ENCODE assay signal across 12 mouse cellular contexts in genomic region chr1:25166036-25166796, GRCm38 (mm10).
DNase-seq lines count a peak whose midpoint lies in the region; ATAC-seq and TF ChIP-seq lines count a peak whose summit lies in the region.
"Had no signal": no experiment of that assay in that cellular context is flagged by ENCODE, and none has a peak within 500 bp of the region (broad histone marks: within the 10 kb centered on the region; RNA-seq: fewer than 3 reads in every experiment).

No protein-coding gene starts in this region.

- WGBS in forebrain, embryonic 15.5 days, result 43% methylated on average over 11 of the region's 11 CpGs
- 78% methylated on average over 11 of the region's 11 CpGs for WGBS in forebrain, embryonic 11.5 days
- 22% methylated on average over 11 of the region's 11 CpGs for WGBS in forebrain, postnatal 0 days
- WGBS in limb, embryonic 15.5 days, result 41% methylated on average over 11 of the region's 11 CpGs
- 81% methylated on average over 11 of the region's 11 CpGs for WGBS in kidney, embryonic 16.5 days

- DNase-seq in forebrain, embryonic 11.5 days (ENCODE audit: low spot score), result no peak
- DNase-seq in brain, embryonic 18.5 days (ENCODE audit: low read depth, low spot score), result peak; percentile 69
- DNase-seq in forebrain, postnatal 0 days, result peak; percentile 82
- no peak for DNase-seq in kidney, postnatal 10 days
- DNase-seq in urinary bladder, adult 2 months (ENCODE audit: low spot score), result no peak
- DNase-seq: kidney, adult 11 months; lung, postnatal 4 days had no signal

- no peak overlapping the region for H3K4me3 ChIP-seq in forebrain, embryonic 15.5 days
- H3K4me3 ChIP-seq in forebrain, embryonic 11.5 days (ENCODE audit: low read depth, low read length), result no peak overlapping the region
- peak overlapping the region; percentile 16; the same call in 1 of the 2 replicates for H3K4me3 ChIP-seq in forebrain, postnatal 0 days (ENCODE audit: low read depth, low read length)
- no peak overlapping the region for H3K4me3 ChIP-seq in limb, embryonic 15.5 days
- H3K4me3 ChIP-seq in kidney, embryonic 16.5 days (ENCODE audit: low read length), result no peak overlapping the region

- H3K9me3 ChIP-seq in forebrain, embryonic 15.5 days, result no peaks in the 10 kb centered on the region
- H3K9me3 ChIP-seq in forebrain, embryonic 11.5 days (ENCODE audit: control insufficient read depth, low read length), result no peaks in the 10 kb centered on the region
- H3K9me3 ChIP-seq in forebrain, postnatal 0 days (ENCODE audit: low read length), result no peaks in the 10 kb centered on the region
- H3K9me3 ChIP-seq in limb, embryonic 15.5 days, result no peaks in the 10 kb centered on the region
- no peaks in the 10 kb centered on the region for H3K9me3 ChIP-seq in kidney, embryonic 16.5 days (ENCODE audit: low read length)

- no peaks in the 10 kb centered on the region for H3K27me3 ChIP-seq in forebrain, embryonic 15.5 days
- no peaks in the 10 kb centered on the region for H3K27me3 ChIP-seq in forebrain, embryonic 11.5 days (ENCODE audit: control insufficient read depth, insufficient read depth, low read length)
- H3K27me3 ChIP-seq in forebrain, postnatal 0 days (ENCODE audit: insufficient read depth, low read length), result no peaks in the 10 kb centered on the region
- no peaks in the 10 kb centered on the region for H3K27me3 ChIP-seq in limb, embryonic 15.5 days
- no peaks in the 10 kb centered on the region for H3K27me3 ChIP-seq in kidney, embryonic 16.5 days (ENCODE audit: insufficient read depth, low read length)

- no peak for TF ChIP-seq CTCF in forebrain, postnatal 0 days (IDR thresholded peaks at IDR 0.05; ENCODE audit: low read depth)

- no peak overlapping the region for H3K9ac ChIP-seq in forebrain, embryonic 15.5 days (replicated peaks)
- no peak overlapping the region for H3K9ac ChIP-seq in forebrain, embryonic 11.5 days (ENCODE audit: low read length)
- peak overlapping the region; percentile 29; the same call in 1 of the 2 replicates for H3K9ac ChIP-seq in forebrain, postnatal 0 days
- H3K9ac ChIP-seq in limb, embryonic 15.5 days, result no peak overlapping the region
- H3K9ac ChIP-seq in kidney, embryonic 16.5 days (replicated peaks; ENCODE audit: low read length), result no peak overlapping the region

- peak overlapping the region; percentile 6; the same call in 1 of the 2 replicates for H3K4me2 ChIP-seq in forebrain, embryonic 15.5 days (replicated peaks)
- H3K4me2 ChIP-seq in forebrain, embryonic 11.5 days (ENCODE audit: low read depth, low read length, severe bottlenecking), result no peak overlapping the region
- peak overlapping the region; percentile 22 for H3K4me2 ChIP-seq in forebrain, postnatal 0 days (ENCODE audit: low read depth)
- H3K4me2 ChIP-seq in limb, embryonic 15.5 days, result no peak overlapping the region
- no peak overlapping the region for H3K4me2 ChIP-seq in kidney, embryonic 16.5 days (replicated peaks; ENCODE audit: low read depth, low read length)
- H3K4me2 ChIP-seq: heart, embryonic 11.5 days had no signal

- H3K36me3 ChIP-seq in forebrain, embryonic 15.5 days, result no peaks in the 10 kb centered on the region
- no peaks in the 10 kb centered on the region for H3K36me3 ChIP-seq in forebrain, embryonic 11.5 days (ENCODE audit: control insufficient read depth, insufficient read depth, low read length)
- H3K36me3 ChIP-seq in forebrain, postnatal 0 days (ENCODE audit: insufficient read depth), result no peaks in the 10 kb centered on the region
- H3K36me3 ChIP-seq in limb, embryonic 15.5 days, result no peaks in the 10 kb centered on the region
- H3K36me3 ChIP-seq in kidney, embryonic 16.5 days (ENCODE audit: insufficient read depth, low read length), result no peaks in the 10 kb centered on the region

- H3K27ac ChIP-seq in forebrain, embryonic 15.5 days (replicated peaks), result peak overlapping the region; percentile 86
- H3K27ac ChIP-seq in forebrain, embryonic 11.5 days (ENCODE audit: low read depth, low read length), result no peak overlapping the region
- peak overlapping the region; percentile 86 for H3K27ac ChIP-seq in forebrain, postnatal 0 days (ENCODE audit: low read depth, low read length)
- H3K27ac ChIP-seq in limb, embryonic 15.5 days, result 0 out of 2 replicates have a peak overlapping the region, but pooled peaks have one; percentile 11
- H3K27ac ChIP-seq in kidney, embryonic 16.5 days (ENCODE audit: low read length), result no peak overlapping the region

- peak; percentile 87 for ATAC-seq in forebrain, embryonic 15.5 days (replicated peaks)
- ATAC-seq in forebrain, embryonic 11.5 days (replicated peaks; ENCODE audit: low FRiP score), result no peak
- ATAC-seq in forebrain, postnatal 0 days, result peak; percentile 93
- ATAC-seq in limb, embryonic 15.5 days (ENCODE audit: insufficient number of reproducible peaks, low FRiP score, low TSS enrichment, low read depth), result no peak
- no peak for ATAC-seq in kidney, embryonic 16.5 days (ENCODE audit: low FRiP score, low TSS enrichment)
- ATAC-seq: Patski had no signal

- peaks cover 14% of the 10 kb centered on the region for H3K4me1 ChIP-seq in forebrain, embryonic 15.5 days
- H3K4me1 ChIP-seq in forebrain, embryonic 11.5 days (replicated peaks; ENCODE audit: control insufficient read depth, insufficient read depth, low read length), result no peaks in the 10 kb centered on the region
- H3K4me1 ChIP-seq in forebrain, postnatal 0 days (ENCODE audit: insufficient read depth), result peaks cover 15% of the 10 kb centered on the region
- no peaks in the 10 kb centered on the region for H3K4me1 ChIP-seq in limb, embryonic 15.5 days
- no peaks in the 10 kb centered on the region for H3K4me1 ChIP-seq in kidney, embryonic 16.5 days (ENCODE audit: insufficient read depth, low read length)

Comparison
In these comparisons a context has a peak if more than half of its experiments do, and no peak if none do; other contexts are left out.
1. ATAC-seq: peak in forebrain, embryonic 15.5 days (single experiment) and forebrain, postnatal 0 days (single experiment); none in forebrain, embryonic 11.5 days (single experiment), limb, embryonic 15.5 days (single experiment) and kidney, embryonic 16.5 days (single experiment).
2. H3K27ac ChIP-seq: peak in forebrain, embryonic 15.5 days (single experiment), forebrain, postnatal 0 days (single experiment) and limb, embryonic 15.5 days (single experiment); none in forebrain, embryonic 11.5 days (single experiment) and kidney, embryonic 16.5 days (single experiment).
3. H3K4me2 ChIP-seq: peak in forebrain, embryonic 15.5 days (single experiment) and forebrain, postnatal 0 days (single experiment); none in forebrain, embryonic 11.5 days (single experiment), limb, embryonic 15.5 days (single experiment) and kidney, embryonic 16.5 days (single experiment).
4. DNase-seq: peak in brain, embryonic 18.5 days (single experiment) and forebrain, postnatal 0 days (single experiment); none in forebrain, embryonic 11.5 days (single experiment), kidney, postnatal 10 days (single experiment) and urinary bladder, adult 2 months (single experiment).